Mouse (Mus musculus): ENCODE results near the gene Sptbn1. TPM values are rescaled to one million over a fixed set of nuclear protein-coding genes. Genes with fewer than 3 reads are reported as not detected.
"Not testable (repeated sequence)": the region's sequence is repeated elsewhere in the genome, so short reads cannot be mapped to it uniquely, and the experiment has no call there.

Gene Sptbn1
- polyA plus RNA-seq, 1 experiment from 2014 or later, result 220 TPM

DNA sequence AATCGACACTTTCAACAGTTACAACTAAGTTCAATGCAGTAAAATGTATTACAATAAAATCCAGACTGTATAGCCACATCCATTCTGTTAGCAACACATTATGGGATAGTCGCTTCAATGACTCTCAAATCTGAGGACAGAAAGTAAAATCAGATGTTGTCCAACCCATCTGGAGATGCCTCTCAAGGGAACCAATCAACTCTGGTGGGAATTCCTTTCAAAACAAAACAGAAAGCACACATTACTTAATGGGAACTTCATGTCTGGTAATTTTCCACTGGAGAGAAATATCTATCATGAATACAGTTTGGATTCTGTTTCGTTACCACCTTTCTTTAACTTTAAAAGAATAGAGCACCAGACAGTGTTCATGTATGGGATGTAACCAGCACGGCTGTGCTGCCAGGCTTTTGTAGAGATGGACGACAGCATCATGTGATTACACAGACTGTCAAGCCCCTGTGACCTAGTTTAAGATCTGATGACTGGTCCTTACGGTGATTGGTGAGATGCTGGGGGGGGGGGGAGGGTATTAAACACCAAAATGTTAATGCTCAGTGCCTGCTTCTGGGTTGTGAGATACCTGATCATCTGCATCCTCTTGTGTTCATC lies 9.1 kb downstream of the Sptbn1 start:
- Histone ChIP-seq H3K9ac (replicated peaks; ENCODE audit: low read depth) (no peak overlapping the region), H3K4me1 (ENCODE audit: insufficient read depth, low read depth, low read length) (peaks cover 16% of the 10 kb centered on the region; the same call in 1 of the 2 replicates)
- no peak for TF ChIP-seq CTCF (IDR thresholded peaks at IDR 0.05)
- TF ChIP-seq EP300 (IDR thresholded peaks at IDR 0.05), result no peak

DNA sequence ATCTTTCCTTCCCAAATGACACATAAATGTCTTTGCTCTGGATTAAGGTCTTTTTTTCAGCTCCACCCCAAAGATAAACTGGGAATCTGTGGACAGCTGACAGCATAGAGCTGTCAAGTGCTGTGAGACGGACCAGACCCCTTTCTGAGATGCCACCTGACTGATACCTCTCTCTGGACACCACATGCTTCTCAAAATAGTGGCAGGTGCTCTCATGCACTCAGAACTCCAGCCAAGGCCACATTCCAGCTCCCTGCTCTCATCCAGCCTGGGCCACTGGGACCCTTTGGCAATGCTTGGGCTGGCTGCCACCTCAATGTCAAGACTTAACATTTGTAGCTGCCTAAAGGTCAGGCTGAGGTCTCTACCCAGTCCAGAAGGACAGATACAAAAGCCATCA lies 10.2 kb downstream of the Sptbn1 start:
- DNase-seq (ENCODE audit: low spot score) (no peak), ATAC-seq (no peak)
- Histone ChIP-seq H3K4me3 (ENCODE audit: low read depth, low read length) (no peak overlapping the region), H3K9me3 (ENCODE audit: low read length) (no peaks in the 10 kb centered on the region), H3K9ac (replicated peaks; ENCODE audit: low read depth) (no peak overlapping the region), H3K27me3 (replicated peaks; ENCODE audit: insufficient read depth, low read length) (no peaks in the 10 kb centered on the region), H3K4me2 (replicated peaks; ENCODE audit: low read depth, low read length) (no peak overlapping the region), H3K4me1 (ENCODE audit: insufficient read depth, low read depth, low read length) (peaks cover 16% of the 10 kb centered on the region; the same call in 1 of the 2 replicates), H3K27ac (ENCODE audit: low read length) (no peak overlapping the region), H3K36me3 (ENCODE audit: insufficient read depth, low read length) (no peaks in the 10 kb centered on the region)
- no peak for TF ChIP-seq CTCF (IDR thresholded peaks at IDR 0.05)
- no peak for TF ChIP-seq EP300 (IDR thresholded peaks at IDR 0.05)
- WGBS, result 37% methylated on average over 1 of the region's 1 CpGs

More for the DNA sequence above, 9.1 kb downstream of the Sptbn1 start:
- DNase-seq (ENCODE audit: low spot score), result no peak
- Histone ChIP-seq H3K4me3 (ENCODE audit: low read depth, low read length) (no peak overlapping the region), H3K4me2 (replicated peaks; ENCODE audit: low read depth, low read length) (no peak overlapping the region), H3K9me3 (ENCODE audit: low read length) (no peaks in the 10 kb centered on the region), H3K27me3 (replicated peaks; ENCODE audit: insufficient read depth, low read length) (no peaks in the 10 kb centered on the region), H3K27ac (ENCODE audit: low read length) (peak overlapping the region; percentile 34; the same call in 1 of the 2 replicates), H3K36me3 (ENCODE audit: insufficient read depth, low read length) (no peaks in the 10 kb centered on the region)
- ATAC-seq, result no peak
- 75% methylated on average over 6 of the region's 6 CpGs for WGBS

DNA sequence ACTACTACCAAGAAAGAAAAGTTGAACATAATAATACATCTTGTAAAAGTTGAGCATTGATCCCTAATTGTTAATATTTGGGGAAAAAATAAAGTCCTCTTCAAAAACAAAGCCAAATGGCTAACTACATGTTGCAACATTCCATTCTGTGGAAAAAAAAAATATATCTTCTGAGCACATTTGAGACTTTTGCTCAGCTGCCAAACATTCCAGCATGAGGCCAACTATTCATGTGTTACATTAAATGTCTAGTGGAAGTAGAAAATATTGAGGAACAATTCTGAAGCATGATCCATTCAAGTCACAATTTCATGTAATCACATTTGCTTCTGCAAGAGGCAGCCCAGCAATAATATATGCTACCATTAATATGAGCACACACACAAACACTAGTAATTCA lies 10.9 kb downstream of the Sptbn1 start:
- TF ChIP-seq EP300 (IDR thresholded peaks at IDR 0.05) (peak; percentile 27; the same call in 1 of the 2 replicates), CTCF (IDR thresholded peaks at IDR 0.05) (no peak)
- H3K9me3 ChIP-seq (ENCODE audit: low read length), result no peaks in the 10 kb centered on the region
- H3K4me2 ChIP-seq (replicated peaks; ENCODE audit: low read depth, low read length), result no peak overlapping the region
- ATAC-seq (no peak), DNase-seq (ENCODE audit: low spot score) (peak; percentile 60)
- no peak overlapping the region for H3K9ac ChIP-seq (replicated peaks; ENCODE audit: low read depth)
- no peaks in the 10 kb centered on the region for H3K27me3 ChIP-seq (replicated peaks; ENCODE audit: insufficient read depth, low read length)
- H3K4me3 ChIP-seq (ENCODE audit: low read depth, low read length), result no peak overlapping the region
- peaks cover 16% of the 10 kb centered on the region; the same call in 1 of the 2 replicates for H3K4me1 ChIP-seq (ENCODE audit: insufficient read depth, low read depth, low read length)
- H3K27ac ChIP-seq (ENCODE audit: low read length), result no peak overlapping the region; the same call in 1 of the 2 replicates
- H3K36me3 ChIP-seq (ENCODE audit: insufficient read depth, low read length), result no peaks in the 10 kb centered on the region

DNA sequence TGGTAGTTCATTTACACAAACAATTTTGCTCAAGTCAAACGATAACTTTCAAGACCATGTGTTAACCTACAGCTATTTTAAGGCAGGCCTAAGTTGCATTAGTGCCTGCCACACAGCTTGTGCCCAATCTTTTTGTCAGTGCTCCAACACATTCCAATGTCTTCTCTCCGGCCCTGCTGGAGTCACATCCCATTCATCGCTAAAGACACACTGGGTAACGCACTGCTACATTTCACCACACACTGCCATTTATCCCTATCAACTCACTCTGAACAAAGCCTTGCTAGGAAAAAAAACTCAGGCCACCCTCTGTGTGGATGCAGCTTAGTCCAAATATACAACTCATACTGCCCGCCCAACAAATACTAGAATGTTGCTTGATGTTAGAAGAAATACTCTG lies 11.5 kb downstream of the Sptbn1 start:
- 41% methylated on average over 5 of the region's 5 CpGs for WGBS

DNA sequence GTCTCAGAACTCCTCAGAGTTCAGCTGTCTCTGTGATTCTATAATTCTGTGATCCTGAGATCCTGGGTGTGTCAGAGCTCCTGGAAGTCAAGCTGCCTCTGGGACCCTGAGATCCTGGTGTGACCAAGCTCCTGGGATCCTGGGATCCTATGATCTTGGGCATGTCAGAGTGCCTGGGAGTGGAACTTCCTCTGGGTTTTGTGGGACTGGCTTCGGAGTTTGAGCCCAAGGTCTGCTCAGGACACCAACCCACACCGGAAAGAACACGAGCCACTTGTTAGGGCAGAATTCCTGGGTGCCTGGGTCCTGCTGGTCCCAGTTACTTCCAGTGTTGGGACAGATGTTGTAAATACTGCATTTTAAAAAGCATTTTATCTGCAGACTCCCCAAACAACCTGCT lies 12.8 kb downstream of the Sptbn1 start:
- not testable (repeated sequence) for ATAC-seq; H3K27ac ChIP-seq (ENCODE audit: low read length); H3K9ac ChIP-seq (replicated peaks; ENCODE audit: low read depth); H3K4me2 ChIP-seq (replicated peaks; ENCODE audit: low read depth, low read length); DNase-seq (ENCODE audit: low spot score); H3K27me3 ChIP-seq (replicated peaks; ENCODE audit: insufficient read depth, low read length); H3K36me3 ChIP-seq (ENCODE audit: insufficient read depth, low read length); H3K4me3 ChIP-seq (ENCODE audit: low read depth, low read length); H3K9me3 ChIP-seq (ENCODE audit: low read length)
- WGBS, result 89% methylated on average over 3 of the region's 3 CpGs
- peaks cover 16% of the 10 kb centered on the region; the same call in 1 of the 2 replicates for H3K4me1 ChIP-seq (ENCODE audit: insufficient read depth, low read depth, low read length)

More for the DNA sequence above, 11.5 kb downstream of the Sptbn1 start:
- no peaks in the 10 kb centered on the region for H3K9me3 ChIP-seq (ENCODE audit: low read length)
- no peak overlapping the region for H3K9ac ChIP-seq (replicated peaks; ENCODE audit: low read depth)
- ATAC-seq (no peak; the same call in 1 of the 2 replicates), DNase-seq (ENCODE audit: low spot score) (no peak)
- H3K4me1 ChIP-seq (ENCODE audit: insufficient read depth, low read depth, low read length), result peaks cover 16% of the 10 kb centered on the region; the same call in 1 of the 2 replicates
- no peaks in the 10 kb centered on the region for H3K27me3 ChIP-seq (replicated peaks; ENCODE audit: insufficient read depth, low read length)
- no peak for TF ChIP-seq EP300 (IDR thresholded peaks at IDR 0.05)
- TF ChIP-seq CTCF (IDR thresholded peaks at IDR 0.05), result no peak
- H3K4me3 ChIP-seq (ENCODE audit: low read depth, low read length), result no peak overlapping the region
- H3K36me3 ChIP-seq (ENCODE audit: insufficient read depth, low read length), result no peaks in the 10 kb centered on the region
- no peak overlapping the region for H3K4me2 ChIP-seq (replicated peaks; ENCODE audit: low read depth, low read length)
- H3K27ac ChIP-seq (ENCODE audit: low read length), result peak overlapping the region; percentile 20

DNA sequence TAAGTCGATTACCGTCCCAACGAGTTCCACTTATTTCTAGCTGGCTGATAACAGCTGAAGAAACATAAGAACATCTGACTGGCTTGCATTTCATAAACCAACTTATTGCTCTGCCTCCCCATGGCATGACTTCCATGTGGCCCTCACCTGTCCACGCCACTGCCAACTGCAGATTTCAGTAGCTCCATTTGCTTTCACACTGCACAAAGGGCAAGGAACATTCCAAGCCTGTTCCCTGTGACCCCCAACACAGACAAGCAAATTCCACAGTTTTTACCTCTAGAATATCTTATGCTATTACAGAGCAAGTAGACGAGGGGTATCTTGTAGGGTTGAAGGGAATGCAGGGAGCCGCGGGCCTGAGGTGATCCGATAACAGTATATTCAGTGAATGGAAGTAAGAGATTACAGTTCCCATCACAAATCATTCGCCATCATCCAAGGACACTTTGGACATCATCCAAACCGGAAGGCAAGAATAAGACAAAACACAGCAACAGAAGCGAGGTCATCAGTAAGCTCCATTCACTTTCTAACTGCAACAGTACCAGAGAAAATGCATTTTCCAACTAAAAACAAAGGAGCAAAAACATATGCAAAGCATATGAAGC lies 16.6 kb downstream of the Sptbn1 start:
- Histone ChIP-seq H3K4me3 (ENCODE audit: low read depth, low read length) (no peak overlapping the region), H3K9ac (replicated peaks; ENCODE audit: low read depth) (no peak overlapping the region), H3K9me3 (ENCODE audit: low read length) (no peaks in the 10 kb centered on the region), H3K4me2 (replicated peaks; ENCODE audit: low read depth, low read length) (no peak overlapping the region), H3K4me1 (ENCODE audit: insufficient read depth, low read depth, low read length) (peaks cover 14% of the 10 kb centered on the region; the same call in 1 of the 2 replicates), H3K27me3 (replicated peaks; ENCODE audit: insufficient read depth, low read length) (no peaks in the 10 kb centered on the region), H3K36me3 (ENCODE audit: insufficient read depth, low read length) (no peaks in the 10 kb centered on the region), H3K27ac (ENCODE audit: low read length) (no peak overlapping the region)
- no peak for DNase-seq (ENCODE audit: low spot score)
- WGBS, result 54% methylated on average over 11 of the region's 11 CpGs
- TF ChIP-seq EP300 (IDR thresholded peaks at IDR 0.05) (no peak), CTCF (IDR thresholded peaks at IDR 0.05) (no peak)
- no peak for ATAC-seq
